Mouse (Mus musculus): ENCODE measurements at regions not wholly inside any gene's neighbourhood (a gene's known extent, or its start where the extent isn't known, plus 50 kb on each side); places are given as distances from the start of the nearest gene placed in this dataset.

- no peak for DNase-seq
Measured at GRCm38 (mm10) chr9:33826116-33826515, 659.6 kb upstream of the Kirrel3 start.

- no peak for DNase-seq
Measured at GRCm38 (mm10) chr9:33827409-33827808, 658.3 kb upstream of the Kirrel3 start.

- DNase-seq = no peak
Measured at GRCm38 (mm10) chr9:33837666-33838380, 647.9 kb upstream of the Kirrel3 start.

- DNase-seq = no peak
Measured at GRCm38 (mm10) chr9:33849623-33850022, 636.1 kb upstream of the Kirrel3 start.

GRCm38 (mm10) chr9:33850024-33850423 is 635.7 kb upstream of the Kirrel3 start:
- no peak for DNase-seq

- DNase-seq = no peak
Measured at GRCm38 (mm10) chr9:33850993-33851392, 634.7 kb upstream of the Kirrel3 start.

GRCm38 (mm10) chr9:33856169-33856568 is 629.5 kb upstream of the Kirrel3 start:
- DNase-seq = peak in 1 of 2 experiments; percentile 20

GRCm38 (mm10) chr9:33858511-33858910 is 627.2 kb upstream of the Kirrel3 start:
- peak; percentile 3 to 17 for DNase-seq

- DNase-seq = no peak
Measured at GRCm38 (mm10) chr9:33868666-33869065, 617.0 kb upstream of the Kirrel3 start.

GRCm38 (mm10) chr9:33887279-33887678 is 598.4 kb upstream of the Kirrel3 start:
- peak in 1 of 2 experiments; percentile 11 for DNase-seq

- no peak for DNase-seq
Measured at GRCm38 (mm10) chr9:33892001-33892400, 593.7 kb upstream of the Kirrel3 start.

GRCm38 (mm10) chr9:33901313-33902076 is 584.2 kb upstream of the Kirrel3 start:
- peak in 1 of 2 experiments; percentile 6 for DNase-seq

- no peak for DNase-seq
Measured at GRCm38 (mm10) chr9:33903991-33904570, 581.6 kb upstream of the Kirrel3 start.

- DNase-seq = no peak
Measured at GRCm38 (mm10) chr9:33914919-33915318, 570.8 kb upstream of the Kirrel3 start.

GRCm38 (mm10) chr9:33915349-33916056 is 570.2 kb upstream of the Kirrel3 start:
- no peak for DNase-seq

GRCm38 (mm10) chr9:33930286-33930685 is 555.4 kb upstream of the Kirrel3 start:
- DNase-seq = no peak

GRCm38 (mm10) chr9:33934071-33934470 is 551.6 kb upstream of the Kirrel3 start:
- DNase-seq = peak in 1 of 2 experiments; percentile 14

GRCm38 (mm10) chr9:33954319-33954718 is 531.4 kb upstream of the Kirrel3 start:
- DNase-seq = no peak
